Mouse (Mus musculus) embryonic facial prominence, embryonic 15.5 days (tissue): ENCODE data around the gene Mast1. TPM values are rescaled to one million over a fixed set of nuclear protein-coding genes. Genes with fewer than 3 reads are reported as not detected.

ENCODE experiments used
- ATAC-seq: fragments of 200-750 bp; cut with Nextera tagmentation; 2 replicates; pipeline ENCODE4 v1.8.0; 2017; ENCODE audit warnings: low read depth, moderate TSS enrichment; ENCODE audit not compliant: insufficient number of reproducible peaks, low FRiP score, low TSS enrichment
- H3K27ac ChIP-seq: fragments of 300-500 bp; sonication (generic); replicated peaks from 2 replicates; pipeline ENCODE4 v1.5.1; 2015; ENCODE audit warnings: mild to moderate bottlenecking, inconsistent platforms
- H3K27me3 ChIP-seq: fragments of 300-500 bp; sonication (generic); 2 replicates; pipeline ENCODE4 v1.6.1; 2015; ENCODE audit warnings: inconsistent platforms
- H3K36me3 ChIP-seq: fragments of 300-500 bp; sonication (generic); 2 replicates; pipeline ENCODE4 v1.6.1; 2015; ENCODE audit warnings: mild to moderate bottlenecking, inconsistent platforms
- H3K4me1 ChIP-seq: fragments of 300-500 bp; sonication (generic); 2 replicates; pipeline ENCODE4 v1.6.1; 2015; ENCODE audit warnings: inconsistent platforms
- H3K4me2 ChIP-seq: fragments of 300-500 bp; sonication (generic); replicated peaks from 2 replicates; pipeline ENCODE4 v1.6.1; 2015; ENCODE audit warnings: mild to moderate bottlenecking, inconsistent platforms
- H3K4me3 ChIP-seq: fragments of 300-500 bp; sonication (generic); replicated peaks from 2 replicates; pipeline ENCODE4 v1.5.1; 2015; ENCODE audit warnings: mild to moderate bottlenecking, inconsistent platforms
- H3K9ac ChIP-seq: fragments of 300-500 bp; sonication (generic); 2 replicates; pipeline ENCODE4 v1.6.1; 2015; ENCODE audit warnings: inconsistent platforms
- H3K9me3 ChIP-seq: fragments of 300-500 bp; sonication (generic); replicated peaks from 2 replicates; pipeline ENCODE4 v1.6.1; 2016; ENCODE audit warnings: inconsistent platforms
- WGBS: fragments of 180-500 bp; shearing (Covaris S2); methylation state at CpG from one replicate; pipeline ENCODE4 v1.1.7; 2015; 5-methylcytosine and 5-hydroxymethylcytosine counted together
- polyA plus RNA-seq: library from polyadenylated mRNA; unstranded; fragments of >200 nt; fragmentation: Nextera tagmentation; extraction: Ambion mirVana; gene quantifications from 2 replicates; pipeline ENCODE4 v1.2.1, GENCODE M21; 2015

The Mast1 gene
- polyA plus RNA-seq, 1 experiment from 2014 or later = 1.9 TPM

DNA sequence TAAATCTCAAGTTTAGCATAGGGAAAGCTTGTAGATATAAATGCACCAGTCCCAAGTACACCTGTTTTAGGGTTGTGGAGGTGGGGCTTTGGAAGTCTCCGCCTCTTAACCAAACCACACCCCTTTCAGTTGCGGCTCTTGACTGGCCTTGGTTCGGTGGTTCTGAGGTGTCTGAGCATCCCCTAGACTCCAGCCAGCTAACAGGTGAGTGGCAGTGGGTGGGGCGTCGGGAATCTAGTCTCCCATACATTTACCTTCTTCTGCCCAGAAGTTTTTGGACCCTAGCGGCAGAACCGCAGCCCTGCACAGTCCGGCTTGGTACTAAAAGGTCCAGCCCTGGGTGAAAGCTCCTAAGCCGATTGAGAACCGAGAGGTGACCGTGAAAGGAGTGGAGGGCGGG lies 12.6 kb upstream of the Mast1 start:
- H3K9ac ChIP-seq = no peak overlapping the region
- no peak overlapping the region for H3K27ac ChIP-seq
- H3K4me3 ChIP-seq = no peak overlapping the region
- peaks cover 16% of the 10 kb centered on the region for H3K4me1 ChIP-seq
- WGBS = 15% methylated on average over 12 of the region's 12 CpGs
- no peak overlapping the region for H3K4me2 ChIP-seq
- H3K36me3 ChIP-seq = no peaks in the 10 kb centered on the region
- no peak for ATAC-seq
- H3K9me3 ChIP-seq = no peaks in the 10 kb centered on the region
- H3K27me3 ChIP-seq = peaks cover 55% of the 10 kb centered on the region

DNA sequence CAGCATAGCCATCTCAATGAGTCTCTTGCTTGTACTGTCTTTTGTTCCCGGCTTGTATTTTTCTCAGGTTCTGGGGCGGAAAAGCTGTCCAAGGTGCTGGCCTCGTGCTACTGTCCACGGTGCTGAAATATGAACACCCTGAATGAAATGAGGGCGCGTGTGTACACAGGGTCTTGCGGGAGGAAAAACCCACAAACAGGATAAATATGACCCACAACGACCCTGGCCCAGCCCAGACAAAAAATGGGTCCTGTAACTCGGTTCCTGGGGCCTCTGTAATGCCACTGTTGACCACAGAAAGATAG lies 10.0 kb upstream of the Mast1 start:
- Histone ChIP-seq H3K27me3 (peaks cover 71% of the 10 kb centered on the region), H3K4me3 (no peak overlapping the region), H3K4me1 (peaks cover 21% of the 10 kb centered on the region), H3K9ac (no peak overlapping the region), H3K36me3 (no peaks in the 10 kb centered on the region), H3K4me2 (no peak overlapping the region), H3K27ac (no peak overlapping the region), H3K9me3 (no peaks in the 10 kb centered on the region)
- WGBS = 13% methylated on average over 9 of the region's 9 CpGs
- ATAC-seq = no peak

DNA sequence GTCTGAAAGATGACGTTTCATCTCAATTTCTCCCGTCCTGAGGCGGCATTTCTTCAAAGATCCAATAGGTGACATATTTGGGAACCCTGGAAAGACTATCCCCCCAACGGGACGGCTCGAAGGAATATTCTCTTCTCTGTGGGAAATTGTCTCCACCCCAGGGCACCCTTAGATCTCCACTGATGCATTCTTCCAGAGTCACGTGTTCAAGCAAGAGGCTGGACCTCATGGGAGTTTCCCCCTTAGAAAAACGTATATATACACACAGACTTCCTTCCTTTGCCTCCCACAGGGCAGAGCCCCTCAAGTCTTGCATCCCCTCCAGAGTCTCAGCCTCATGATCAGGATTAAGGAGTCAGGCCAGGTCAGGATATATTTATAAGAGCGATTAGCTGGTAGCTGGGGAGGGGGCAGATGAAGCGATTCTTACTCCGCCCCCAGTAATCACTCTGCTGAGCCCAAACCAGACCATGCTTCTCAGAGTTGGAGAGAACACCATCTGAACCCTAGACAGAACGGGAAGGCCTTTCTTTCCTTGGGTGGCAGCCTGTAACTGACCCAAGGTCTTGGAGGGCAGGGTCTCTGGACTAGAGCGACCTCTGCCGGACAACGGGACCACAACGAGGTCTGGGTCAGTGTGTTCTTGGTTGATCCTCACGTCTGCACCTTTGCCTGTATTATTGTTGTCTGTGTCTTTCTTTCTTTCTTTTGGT lies 9.5 kb upstream of the Mast1 start, which contains the start of gene Rtbdn:
Gene Rtbdn, plus strand, starts transcription at position 464 of the 713 bp plus-strand sequence.
- Histone ChIP-seq H3K36me3 (no peaks in the 10 kb centered on the region), H3K9me3 (no peaks in the 10 kb centered on the region), H3K27ac (no peak within 1 kb of the TSS), H3K9ac (no peak within 1 kb of the TSS), H3K27me3 (peaks cover 70% of the 10 kb centered on the region), H3K4me1 (peaks cover 21% of the 10 kb centered on the region), H3K4me3 (peak within 1 kb of the TSS; percentile 40), H3K4me2 (peak within 1 kb of the TSS; percentile 75)
- WGBS = 8% methylated on average over 17 of the region's 17 CpGs
- ATAC-seq = no peak

DNA sequence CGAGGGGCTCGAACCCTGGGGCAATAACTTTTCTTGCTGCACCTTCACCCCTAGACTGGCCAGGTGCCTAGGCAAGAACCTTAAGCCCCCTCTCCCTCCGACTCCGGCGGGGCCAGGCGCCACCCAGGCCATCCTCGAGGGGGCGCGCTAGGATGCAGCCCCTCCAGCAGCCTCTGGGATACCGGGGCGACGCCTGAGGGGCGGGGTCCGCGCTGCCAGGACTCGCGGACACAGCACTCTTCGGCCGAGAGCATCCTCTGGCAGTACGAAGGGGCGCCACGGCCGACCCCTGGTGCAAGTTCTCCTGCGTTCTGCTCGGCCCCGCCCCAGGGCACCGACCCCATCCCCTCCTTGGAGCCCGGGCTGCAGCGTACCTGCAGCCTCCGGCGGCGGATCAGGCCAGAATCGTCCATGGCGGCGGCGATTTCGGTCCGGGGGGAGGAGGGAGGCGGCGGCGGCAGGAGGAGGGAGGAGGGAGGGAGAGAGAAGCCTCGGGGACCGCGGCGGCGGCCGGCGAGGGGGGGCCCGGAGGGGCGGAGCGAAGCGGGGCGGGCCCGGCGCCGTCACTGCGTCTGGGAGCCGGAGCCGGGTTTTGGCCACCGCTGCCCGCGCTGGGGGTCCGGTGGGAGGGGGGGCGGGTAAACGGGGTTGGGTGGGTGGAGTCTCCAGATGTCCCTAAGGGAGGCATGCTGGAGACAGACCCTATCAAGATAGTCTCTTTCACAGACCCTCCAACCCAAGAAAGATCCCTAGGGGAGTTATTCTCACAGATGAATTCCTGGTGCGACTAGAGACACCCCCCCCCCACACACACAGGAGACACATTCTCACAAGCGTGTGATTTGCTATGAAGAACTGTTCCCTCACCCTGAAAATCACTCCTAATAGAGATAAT lies 8.7 kb upstream of the Mast1 start:
- Histone ChIP-seq H3K4me2 (peak overlapping the region; percentile 75), H3K27me3 (peaks cover 70% of the 10 kb centered on the region), H3K27ac (no peak overlapping the region), H3K4me3 (peak overlapping the region; percentile 40), H3K9me3 (no peaks in the 10 kb centered on the region), H3K36me3 (no peaks in the 10 kb centered on the region), H3K4me1 (peaks cover 21% of the 10 kb centered on the region), H3K9ac (no peak overlapping the region)
- WGBS = under 1% methylated on average over 45 of the region's 67 CpGs
- ATAC-seq = 0 out of 2 replicates have a peak, but pooled peaks have one; percentile 7

DNA sequence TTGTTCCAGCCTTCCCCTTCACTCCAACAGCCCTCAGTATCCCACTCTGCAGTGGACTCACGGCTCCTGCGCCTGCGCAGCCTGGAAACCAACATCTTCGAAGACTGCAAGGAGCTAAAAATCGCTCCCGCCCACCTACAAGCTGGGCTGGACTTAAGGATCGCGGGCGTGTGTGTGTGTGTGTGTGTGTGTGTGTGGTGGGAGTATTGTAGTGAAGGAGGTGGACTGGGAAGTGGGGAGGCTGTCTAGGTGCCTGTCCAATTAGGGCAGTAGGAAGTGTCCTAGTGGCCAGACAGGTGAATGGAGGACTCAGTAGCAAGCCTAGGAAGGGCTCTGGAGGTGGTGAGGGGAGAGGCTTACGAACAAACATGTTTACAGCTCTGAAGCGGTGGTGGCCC lies 8.1 kb upstream of the Mast1 start:
- H3K9me3 ChIP-seq = no peaks in the 10 kb centered on the region
- no peaks in the 10 kb centered on the region for H3K36me3 ChIP-seq
- peak overlapping the region; percentile 40 for H3K4me3 ChIP-seq
- H3K4me1 ChIP-seq = peaks cover 21% of the 10 kb centered on the region
- peaks cover 64% of the 10 kb centered on the region for H3K27me3 ChIP-seq
- H3K27ac ChIP-seq = no peak overlapping the region
- ATAC-seq = no peak; the same call in 1 of the 2 replicates
- no peak overlapping the region for H3K9ac ChIP-seq
- 5% methylated on average over 11 of the region's 11 CpGs for WGBS
- H3K4me2 ChIP-seq = peak overlapping the region; percentile 75

DNA sequence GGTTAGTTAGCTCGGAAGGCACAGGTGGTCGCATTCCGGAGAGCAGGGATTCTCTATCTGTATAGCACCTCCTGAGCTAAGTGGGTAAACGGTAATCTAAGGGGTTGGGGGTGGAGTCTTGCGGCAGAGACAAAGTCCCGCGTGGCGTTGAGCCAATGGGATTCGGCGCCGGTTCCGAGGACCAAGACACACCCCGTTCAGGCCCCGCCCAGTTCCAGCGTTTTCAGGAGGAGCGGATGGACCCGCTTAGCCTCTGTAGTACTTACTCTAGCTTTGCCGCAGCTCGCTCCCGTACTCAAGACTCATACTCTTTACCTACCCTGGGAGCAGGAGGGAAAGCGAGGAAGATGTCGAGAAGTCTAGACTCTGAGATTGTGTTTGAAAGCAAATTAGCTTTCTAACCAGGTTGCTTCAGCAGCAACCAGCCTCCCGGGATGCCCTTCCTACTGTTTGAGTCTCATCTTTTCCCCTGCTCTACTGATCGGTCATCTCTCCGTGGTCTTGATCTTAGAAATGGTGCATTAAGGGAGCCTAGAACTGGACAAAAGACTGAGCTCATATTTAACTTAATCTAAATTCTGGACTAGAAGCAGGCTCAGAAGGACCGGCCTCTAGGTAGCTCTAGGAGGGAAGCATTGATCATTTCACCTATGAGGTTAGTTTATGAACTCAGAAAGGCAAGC lies 7.5 kb upstream of the Mast1 start:
- Histone ChIP-seq H3K9me3 (no peaks in the 10 kb centered on the region), H3K4me3 (peak overlapping the region; percentile 4; the same call in 1 of the 2 replicates), H3K9ac (no peak overlapping the region), H3K4me1 (peaks cover 21% of the 10 kb centered on the region), H3K4me2 (peak overlapping the region; percentile 35), H3K27ac (no peak overlapping the region), H3K36me3 (no peaks in the 10 kb centered on the region), H3K27me3 (peaks cover 62% of the 10 kb centered on the region)
- ATAC-seq = peak; percentile 64; the same call in 1 of the 2 replicates
- WGBS = 3% methylated on average over 26 of the region's 26 CpGs

DNA sequence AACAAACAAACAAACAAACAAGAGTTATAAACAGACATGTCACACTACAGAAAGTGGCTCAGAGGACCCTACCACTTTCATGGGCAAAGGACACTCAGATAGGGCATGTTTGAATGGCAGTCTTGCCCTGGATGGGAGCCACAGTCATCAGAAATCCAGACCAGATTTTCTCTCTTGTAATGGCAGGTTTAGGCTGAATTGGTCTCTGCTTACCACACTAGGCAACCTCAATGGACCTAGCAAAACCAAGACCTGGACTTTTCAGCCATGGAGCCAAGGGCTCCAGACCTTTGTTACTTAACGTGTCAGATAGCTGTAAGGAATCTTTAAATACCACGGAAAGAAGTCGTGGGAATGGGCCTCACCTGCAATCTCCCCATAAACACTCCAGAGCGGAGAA lies 6.5 kb upstream of the Mast1 start:
- 17% methylated on average over 4 of the region's 4 CpGs for WGBS

DNA sequence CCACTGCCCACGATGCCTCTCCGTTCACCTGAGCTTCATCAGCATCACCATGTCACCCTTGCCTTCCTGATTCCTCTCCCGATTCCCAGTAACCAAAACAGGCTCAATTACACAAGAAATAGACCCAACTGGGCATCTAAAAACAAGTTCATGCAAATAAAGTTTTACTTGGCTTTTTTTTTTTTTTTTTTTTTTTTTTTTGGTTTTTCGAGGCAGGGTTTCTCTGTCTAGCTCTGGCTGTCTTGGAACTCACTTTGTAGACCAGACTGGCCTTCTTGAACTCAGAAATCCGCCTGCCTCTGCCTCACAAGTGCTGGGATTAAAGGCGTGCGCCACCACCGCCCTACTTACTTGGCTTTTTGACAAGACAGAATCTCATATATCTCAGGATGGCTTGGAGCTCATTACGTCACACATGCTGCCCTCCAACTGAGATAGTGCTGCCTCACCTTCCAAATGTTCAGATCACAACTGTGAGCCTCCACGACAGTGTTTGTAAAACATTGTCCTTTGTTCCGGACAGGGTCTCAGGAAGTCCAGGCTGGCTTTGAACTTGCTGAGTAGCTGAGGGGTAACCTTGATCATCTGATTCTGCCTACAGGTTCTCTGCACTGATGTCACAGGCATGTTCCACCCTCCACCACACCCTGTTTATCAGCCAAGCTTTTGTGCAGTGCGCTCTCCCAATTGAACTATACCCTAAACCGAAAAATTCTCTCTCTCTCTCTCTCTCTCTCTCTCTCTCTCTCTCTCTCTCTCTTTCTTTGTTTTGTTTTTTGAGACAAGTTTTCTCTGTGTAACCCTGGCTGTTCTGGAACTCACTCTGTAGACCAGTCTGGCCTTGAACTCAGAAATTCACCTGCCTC lies 694 bp upstream of the Mast1 start:
- Histone ChIP-seq H3K4me3 (peak overlapping the region; percentile 38; the same call in 1 of the 2 replicates), H3K9ac (no peak overlapping the region), H3K27ac (no peak overlapping the region), H3K9me3 (no peaks in the 10 kb centered on the region), H3K36me3 (no peaks in the 10 kb centered on the region), H3K27me3 (peaks cover 64% of the 10 kb centered on the region), H3K4me1 (peaks cover 14% of the 10 kb centered on the region), H3K4me2 (peak overlapping the region; percentile 66; the same call in 1 of the 2 replicates)
- ATAC-seq = no peak
- 58% methylated on average over 13 of the region's 13 CpGs for WGBS

More for the DNA sequence above, 6.5 kb upstream of the Mast1 start:
- no peak overlapping the region for H3K4me3 ChIP-seq
- no peak overlapping the region for H3K9ac ChIP-seq
- H3K4me2 ChIP-seq = no peak overlapping the region
- H3K9me3 ChIP-seq = no peaks in the 10 kb centered on the region
- H3K36me3 ChIP-seq = no peaks in the 10 kb centered on the region
- H3K27me3 ChIP-seq = peaks cover 65% of the 10 kb centered on the region
- ATAC-seq = no peak
- H3K27ac ChIP-seq = no peak overlapping the region
- peaks cover 21% of the 10 kb centered on the region for H3K4me1 ChIP-seq

DNA sequence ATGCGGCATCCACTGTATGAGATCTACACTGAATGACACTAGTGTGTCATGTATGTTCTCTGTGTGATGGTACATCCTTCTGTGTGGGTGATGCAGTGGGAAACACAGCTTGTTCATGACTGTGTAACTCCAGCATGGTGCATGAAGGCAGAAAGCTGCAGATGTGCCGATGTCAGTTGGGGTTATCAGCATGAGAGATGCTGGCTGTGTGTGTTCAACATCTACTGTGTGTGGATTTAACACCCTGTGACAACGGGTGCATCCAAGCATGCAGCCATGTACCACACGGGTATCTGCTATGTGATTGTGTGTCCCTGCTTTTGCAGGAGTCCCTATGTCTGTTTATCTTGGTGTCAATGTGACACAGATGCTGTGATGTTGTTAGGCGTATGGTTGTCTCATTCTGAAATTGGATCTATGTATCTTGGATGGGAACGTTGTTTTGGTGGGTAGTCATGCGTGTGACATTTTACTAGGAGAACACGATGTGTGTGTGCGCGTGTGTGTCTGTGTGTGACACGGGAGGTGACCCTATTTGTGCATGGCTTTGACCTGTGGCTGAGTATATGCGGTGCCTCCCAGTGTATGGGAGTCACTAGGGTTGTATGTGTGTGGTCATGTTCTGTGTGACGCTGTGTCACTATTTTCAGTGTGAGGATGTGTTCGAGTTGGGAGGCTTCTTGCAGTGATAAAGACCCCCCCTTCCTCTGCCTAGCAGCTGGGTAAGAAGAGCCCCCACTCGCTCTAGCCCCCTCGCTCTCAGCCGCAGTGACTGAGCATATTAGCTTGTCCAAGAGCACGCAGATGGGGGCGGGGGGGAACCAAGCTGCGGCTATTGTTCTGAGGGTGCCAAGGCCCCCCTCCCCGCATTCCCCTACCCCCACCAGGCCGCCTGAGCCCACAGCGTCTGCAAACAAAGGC lies 858 bp downstream of the Mast1 start:
- Histone ChIP-seq H3K27me3 (peaks cover 70% of the 10 kb centered on the region), H3K9ac (no peak overlapping the region), H3K4me3 (peak overlapping the region; percentile 38), H3K9me3 (no peaks in the 10 kb centered on the region), H3K4me1 (peaks cover 14% of the 10 kb centered on the region), H3K36me3 (no peaks in the 10 kb centered on the region), H3K27ac (no peak overlapping the region), H3K4me2 (peak overlapping the region; percentile 66)
- ATAC-seq = no peak
- 21% methylated on average over 23 of the region's 23 CpGs for WGBS

DNA sequence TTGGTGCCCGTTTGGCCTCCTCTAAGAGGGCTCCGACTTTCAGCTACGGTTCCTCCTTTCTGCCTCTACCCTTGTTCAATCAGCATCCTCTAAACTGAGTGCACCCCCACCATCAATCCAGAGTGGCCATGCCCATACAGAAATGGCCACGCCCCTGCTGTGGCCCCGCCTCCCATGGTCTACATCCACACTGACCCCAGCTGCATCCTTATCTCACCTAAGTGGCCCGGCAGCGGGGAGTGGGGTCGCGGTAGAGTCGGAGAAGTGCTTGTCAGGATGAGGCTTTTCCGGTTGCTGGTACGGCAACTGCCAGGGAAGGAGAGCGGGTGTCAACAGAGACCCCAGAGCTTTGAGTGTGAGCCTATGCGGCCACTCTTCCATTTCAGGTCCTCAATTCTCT lies 1.7 kb downstream of the Mast1 start:
- peaks cover 14% of the 10 kb centered on the region for H3K4me1 ChIP-seq
- no peak overlapping the region for H3K27ac ChIP-seq
- H3K4me3 ChIP-seq = no peak overlapping the region
- H3K9me3 ChIP-seq = no peaks in the 10 kb centered on the region
- H3K9ac ChIP-seq = no peak overlapping the region
- H3K36me3 ChIP-seq = no peaks in the 10 kb centered on the region
- H3K4me2 ChIP-seq = no peak overlapping the region
- H3K27me3 ChIP-seq = peaks cover 76% of the 10 kb centered on the region
- WGBS = 6% methylated on average over 14 of the region's 14 CpGs
- no peak for ATAC-seq
